Mouse (Mus musculus): ENCODE measurements around the gene Rogdi.

The Rogdi gene

GRCm38 (mm10) chr16:5013054-5013838 lies at the start of gene Rogdi:
Rogdi (minus strand) TSS chr16:5013553.
- peak; percentile 100 for DNase-seq (ENCODE audit: low spot score)

DNA sequence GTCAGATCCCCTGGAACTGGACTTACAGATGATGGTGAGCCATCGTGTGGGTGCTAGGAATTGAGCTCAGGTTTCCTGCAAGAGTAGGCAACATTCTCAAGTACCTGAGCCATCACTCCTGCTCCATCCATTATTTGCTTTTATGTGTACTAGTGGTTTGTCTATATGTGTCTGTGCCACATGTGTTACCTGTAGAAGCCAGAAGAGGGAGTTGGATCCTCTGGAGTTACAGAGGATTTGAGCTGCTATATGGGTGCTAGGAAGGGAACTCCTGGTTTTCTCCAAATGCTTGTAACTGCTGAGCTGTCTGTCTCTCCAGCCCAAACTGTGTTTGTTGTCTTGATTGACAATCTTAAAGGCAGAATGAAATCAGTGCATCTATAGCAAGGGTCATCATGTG lies 44.8 kb upstream of the Rogdi start:
- no peak for DNase-seq (ENCODE audit: low spot score)

- peak; percentile 76 for DNase-seq (ENCODE audit: low spot score)
These were observed 37.1 kb upstream of the Rogdi start for GRCm38 (mm10) chr16:5050251-5051110.

- DNase-seq (ENCODE audit: low spot score): peak; percentile 99
These were observed 36.5 kb upstream of the Rogdi start, which contains the start of the genes Glyr1 and Ubn1 for GRCm38 (mm10) chr16:5049774-5050234. Glyr1 (minus strand) TSS chr16:5049863. Ubn1 (plus strand) TSS chr16:5050057.

DNA sequence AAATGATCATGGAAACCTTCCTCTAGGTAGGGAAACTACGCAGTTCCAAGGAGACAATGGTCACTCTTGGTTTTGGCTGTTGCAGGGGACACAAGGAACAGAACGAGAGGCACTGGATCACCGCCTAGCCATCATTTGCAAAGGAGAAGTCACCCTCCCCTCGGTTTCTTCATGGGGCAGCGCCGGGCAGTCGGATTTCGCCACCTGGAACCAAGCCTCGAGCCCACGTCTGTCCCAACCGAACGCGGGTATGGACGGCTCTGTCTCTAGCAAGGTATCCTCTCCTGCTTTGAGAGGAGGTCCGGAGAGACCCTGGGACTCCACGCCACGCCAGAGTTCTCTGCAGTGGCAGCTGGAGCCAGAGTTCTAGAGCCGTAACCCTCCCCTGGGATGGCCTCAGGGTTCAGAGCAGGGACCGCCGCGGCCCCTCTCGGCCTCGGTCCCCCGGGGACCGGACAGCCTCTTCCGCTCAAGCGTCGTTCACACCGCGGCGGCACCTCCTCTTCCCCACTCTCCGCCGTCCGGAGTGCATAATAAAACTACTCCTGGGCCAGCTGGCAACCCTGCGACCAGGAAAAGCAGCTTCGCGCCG lies 35.9 kb upstream of the Rogdi start:
- DNase-seq (ENCODE audit: low spot score): peak; percentile 51

DNA sequence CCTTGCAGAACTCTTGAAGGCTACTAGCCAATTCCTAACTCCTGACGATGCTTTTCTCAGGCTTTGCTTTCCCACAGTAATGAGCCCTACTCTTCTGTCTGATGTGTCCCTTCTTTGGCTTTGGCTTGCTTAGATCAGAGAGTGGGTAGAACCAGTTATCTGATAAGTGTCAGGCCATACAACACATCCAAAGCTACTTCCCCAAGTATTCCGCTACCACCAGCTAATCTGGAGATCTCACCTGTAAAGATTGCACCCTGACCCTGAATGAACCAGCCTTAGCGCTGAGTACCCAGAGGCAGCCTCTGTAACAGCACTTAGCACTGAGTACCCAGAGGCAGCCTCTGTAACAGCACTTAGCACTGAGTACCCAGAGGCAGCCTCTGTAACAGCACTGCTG lies 32.0 kb upstream of the Rogdi start:
- no peak for DNase-seq (ENCODE audit: low spot score)

GRCm38 (mm10) chr16:5036649-5037234 lies 23.4 kb upstream of the Rogdi start:
- no peak for DNase-seq (ENCODE audit: low spot score)

- DNase-seq (ENCODE audit: low spot score): no peak
These were observed 22.2 kb upstream of the Rogdi start for GRCm38 (mm10) chr16:5035591-5035990.

- no peak for DNase-seq (ENCODE audit: low spot score)
These were observed 16.5 kb upstream of the Rogdi start for GRCm38 (mm10) chr16:5029847-5030246.

GRCm38 (mm10) chr16:5024021-5024420 lies 10.7 kb upstream of the Rogdi start:
- no peak for DNase-seq (ENCODE audit: low spot score)

GRCm38 (mm10) chr16:5014578-5014977 lies 1.2 kb upstream of the Rogdi start:
- no peak for DNase-seq (ENCODE audit: low spot score)

GRCm38 (mm10) chr16:5012036-5013005 lies 1.0 kb downstream of the Rogdi start:
- no peak for DNase-seq (ENCODE audit: low spot score)

GRCm38 (mm10) chr16:5011285-5011684 lies 2.1 kb downstream of the Rogdi start:
- DNase-seq (ENCODE audit: low spot score): no peak

DNA sequence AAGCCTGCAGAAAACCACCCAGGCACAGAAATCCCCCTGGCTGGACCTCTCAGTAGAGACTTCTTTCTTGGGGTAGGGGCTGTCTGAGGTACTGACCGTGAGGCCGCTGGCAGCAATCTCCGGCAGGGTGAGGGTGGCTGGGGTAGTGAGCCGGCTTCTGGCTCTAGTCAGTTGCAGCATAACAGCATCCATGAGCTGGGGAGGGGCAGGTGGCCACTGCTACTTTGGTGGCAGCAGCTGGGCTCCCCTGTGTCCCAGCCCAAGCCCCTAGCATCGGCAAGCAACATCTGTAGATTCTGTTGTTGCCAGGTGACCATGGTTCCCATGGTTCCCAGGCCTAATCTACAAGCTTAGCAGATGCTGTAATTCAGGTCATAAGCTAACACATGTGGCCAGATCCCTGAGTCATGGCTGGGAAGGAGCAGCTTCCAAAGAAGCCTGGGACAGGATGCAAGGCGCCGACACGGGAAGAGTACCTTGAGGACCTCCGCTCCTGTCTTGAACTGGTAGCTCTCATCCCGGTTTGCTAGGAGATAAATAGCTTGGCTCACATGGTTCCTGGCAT lies 2.9 kb downstream of the Rogdi start:
- peak; percentile 18 for DNase-seq (ENCODE audit: low spot score)

DNA sequence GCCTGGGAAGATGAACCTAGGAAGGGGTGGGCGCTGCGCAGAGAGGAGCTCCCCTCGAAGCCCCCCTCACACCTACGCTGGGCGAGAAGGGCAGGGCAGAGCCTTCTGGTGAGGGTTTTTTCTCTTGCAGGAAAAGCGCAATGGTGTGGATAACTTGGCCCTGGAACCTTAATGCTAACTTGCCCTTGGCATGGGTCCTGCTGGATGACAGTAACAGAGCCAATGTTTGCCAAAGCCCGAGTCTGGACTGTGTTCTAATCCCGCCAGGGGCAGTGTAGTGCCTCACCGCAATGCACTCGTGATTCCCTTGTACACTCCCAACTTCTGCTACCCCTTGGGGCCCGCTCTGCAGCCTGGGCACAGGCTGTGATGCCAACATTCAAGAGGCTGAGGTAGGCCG lies 5.3 kb downstream of the Rogdi start:
- DNase-seq (ENCODE audit: low spot score): peak; percentile 35

DNA sequence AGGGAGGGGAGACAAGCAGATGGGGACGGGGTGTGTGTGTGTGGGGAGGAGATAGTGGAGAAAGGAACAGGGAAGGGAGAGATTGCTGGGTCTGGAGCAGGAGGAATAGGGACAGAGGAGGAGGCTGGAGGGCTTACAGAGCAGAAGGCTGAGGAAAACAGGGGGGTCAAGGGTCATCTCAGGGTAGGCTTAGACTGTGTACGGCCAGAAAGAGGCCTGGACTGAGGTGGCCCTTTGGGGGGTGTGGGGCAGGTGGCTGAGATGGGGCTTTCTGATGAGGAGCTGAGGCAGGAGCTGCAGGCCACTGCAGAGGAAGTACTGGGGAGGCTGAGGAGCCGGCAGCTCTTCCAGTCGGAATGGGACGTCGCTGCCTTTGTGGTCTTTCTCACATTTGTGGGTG lies 5.9 kb downstream of the Rogdi start:
- DNase-seq (ENCODE audit: low spot score): no peak

- no peak for DNase-seq (ENCODE audit: low spot score)
These were observed 6.3 kb downstream of the Rogdi start, which contains the start of gene Smim22 for GRCm38 (mm10) chr16:5007067-5007466. Smim22 (plus strand) TSS chr16:5007288.

- peak; percentile 75 for DNase-seq (ENCODE audit: low spot score)
These were observed 12.7 kb downstream of the Rogdi start for GRCm38 (mm10) chr16:5000611-5001010.

DNA sequence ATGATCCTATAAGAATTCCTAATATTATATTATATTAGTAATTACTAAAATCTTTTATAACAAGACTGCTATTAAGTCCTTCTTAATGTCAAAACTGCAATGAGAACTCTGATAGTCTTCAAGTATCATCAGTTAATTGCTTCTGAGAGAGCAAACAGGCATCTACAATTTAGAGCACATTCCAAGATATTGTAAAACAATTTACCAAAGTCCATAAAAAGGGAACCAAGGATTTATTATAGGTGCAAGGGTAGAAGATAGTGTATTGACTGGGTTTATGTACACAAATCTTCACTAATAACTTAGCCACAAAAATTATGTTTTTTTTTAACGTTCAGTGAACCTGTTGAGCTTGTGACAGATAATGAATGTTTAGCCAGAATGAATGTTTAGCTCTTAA lies 14.4 kb downstream of the Rogdi start:
- no peak for DNase-seq (ENCODE audit: low spot score)

DNA sequence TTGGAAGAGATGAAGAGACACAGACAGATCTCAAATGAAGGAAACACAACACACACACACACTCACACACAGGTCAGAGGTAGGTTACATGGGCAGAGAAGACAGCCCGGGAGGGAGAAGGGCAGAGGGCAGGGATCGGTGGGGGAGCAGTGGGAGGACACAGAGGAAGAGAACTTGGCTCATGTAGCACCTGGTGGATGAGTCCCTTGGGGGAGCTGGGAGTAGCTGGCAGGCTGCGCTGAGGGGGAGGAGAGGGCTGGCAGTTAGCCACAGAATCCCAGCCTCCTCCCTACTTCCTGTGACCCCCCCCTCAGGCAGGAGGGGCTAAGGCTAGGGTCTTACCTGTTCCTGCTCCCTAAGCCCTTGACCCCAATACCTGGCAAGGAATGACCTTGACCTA lies 15.8 kb downstream of the Rogdi start, which contains the start of gene Sept12:
TSS of gene Sept12 (minus strand) at position 300 of the 400 bp plus-strand sequence.
- no peak for DNase-seq (ENCODE audit: low spot score)
